Mouse (Mus musculus) MEL (cell line): ENCODE results near the gene Fzd5. TPM values are rescaled to one million over a fixed set of nuclear protein-coding genes. Genes with fewer than 3 reads are reported as not detected.

Experiments used
- DNase-seq: peaks from one replicate; pipeline ENCODE4 v3.0.0; 2011; ENCODE audit warnings: low read depth, low spot score
- H3K27ac ChIP-seq: 2 replicates; pipeline ENCODE4 v1.5.1; 2012; ENCODE audit warnings: low read depth, mild to moderate bottlenecking, control low read depth, low read length, moderate library complexity; ENCODE audit not compliant: control insufficient read depth
- H3K27me3 ChIP-seq, 2 experiments: fragments of 150-350 bp in 1 of 2; sonication (generic) in 1 of 2; 2 replicates each; pipeline ENCODE4 v1.6.1; 2012; ENCODE audit warnings: low read length in 2 of 2, mild to moderate bottlenecking in 2 of 2, improper control_type of control experiment in 1 of 2, moderate library complexity in 1 of 2; ENCODE audit not compliant: insufficient read depth in 2 of 2, control insufficient read depth in 1 of 2
- H3K36me3 ChIP-seq, 2 experiments: 2 replicates each; pipeline ENCODE4 v1.6.1; 2012 to 2014; ENCODE audit warnings: low read length in 2 of 2, improper control_type of control experiment in 1 of 2, inconsistent platforms in 1 of 2, mild to moderate bottlenecking in 1 of 2; ENCODE audit not compliant: insufficient read depth in 2 of 2, control insufficient read depth in 1 of 2
- H3K4me1 ChIP-seq, 2 experiments: fragments of 150-350 bp in 1 of 2; sonication (generic) in 1 of 2; 2 replicates each; pipeline ENCODE4 v1.6.1; 2012; ENCODE audit warnings: low read length in 2 of 2, improper control_type of control experiment in 1 of 2, mild to moderate bottlenecking in 1 of 2; ENCODE audit not compliant: insufficient read depth in 2 of 2, control insufficient read depth in 1 of 2
- H3K4me3 ChIP-seq, 2 experiments: fragments of 150-350 bp in 1 of 2; sonication (generic) in 1 of 2; 2 replicates each; pipeline ENCODE4 v1.5.1; 2012; ENCODE audit warnings: low read depth in 2 of 2, low read length in 2 of 2, mild to moderate bottlenecking in 2 of 2, moderate library complexity in 2 of 2, control low read depth in 1 of 2, improper control_type of control experiment in 1 of 2; ENCODE audit not compliant: control insufficient read depth in 1 of 2, insufficient read depth in 1 of 2
- H3K79me2 ChIP-seq: 2 replicates; pipeline ENCODE4 v1.6.1; 2012; ENCODE audit warnings: mild to moderate bottlenecking, low read length, moderate library complexity; ENCODE audit not compliant: control insufficient read depth, poor library complexity, insufficient read depth
- H3K9ac ChIP-seq: 2 replicates; pipeline ENCODE4 v1.6.1; 2012; ENCODE audit warnings: low read depth, mild to moderate bottlenecking, control low read depth, low read length, moderate library complexity; ENCODE audit not compliant: control insufficient read depth, poor library complexity, severe bottlenecking
- H3K9me3 ChIP-seq: fragments of 150-350 bp; sonication (generic); replicated peaks from 2 replicates; pipeline ENCODE4 v1.6.1; 2012; ENCODE audit warnings: mild to moderate bottlenecking, low read length, improper control_type of control experiment, moderate library complexity; ENCODE audit not compliant: insufficient read depth
- CHD1 ChIP-seq: IDR thresholded peaks from 2 replicates; pipeline ENCODE4 v1.6.1; 2012; ENCODE audit warnings: low read depth, mild to moderate bottlenecking, inconsistent platforms, low read length, improper control_type of control experiment
- CTCF ChIP-seq, 3 experiments: IDR thresholded peaks in 2 of 3; conservative IDR thresholded peaks in 1 of 3; 2 replicates each; pipeline ENCODE4 v1.5.1; 2011 to 2012; ENCODE audit warnings: low read length in 3 of 3, low read depth in 2 of 3, mild to moderate bottlenecking in 2 of 3, improper control_type of control experiment in 1 of 3, inconsistent platforms in 1 of 3, mixed read lengths in 1 of 3, moderate library complexity in 1 of 3; ENCODE audit not compliant: control insufficient read depth in 1 of 3, insufficient read depth in 1 of 3, poor library complexity in 1 of 3, severe bottlenecking in 1 of 3
- EP300 ChIP-seq, 2 experiments: IDR thresholded peaks; 2 replicates each; pipeline ENCODE4 v1.6.1; 2011; ENCODE audit warnings: improper control_type of control experiment in 2 of 2, low read length in 2 of 2, low read depth in 1 of 2, mild to moderate bottlenecking in 1 of 2
- GATA1 ChIP-seq: IDR thresholded peaks from 2 replicates; pipeline ENCODE4 v1.6.1; 2011; ENCODE audit warnings: low read depth, low read length, improper control_type of control experiment
- MYC ChIP-seq: IDR thresholded peaks from 2 replicates; pipeline ENCODE4 v1.6.1; 2011; ENCODE audit warnings: low read depth, mild to moderate bottlenecking, low read length, improper control_type of control experiment, moderate library complexity
- NRF1 ChIP-seq: IDR thresholded peaks from 2 replicates; pipeline ENCODE4 v1.6.1; 2014; ENCODE audit warnings: low read depth, mild to moderate bottlenecking, inconsistent platforms, low read length, improper control_type of control experiment, moderate library complexity; ENCODE audit not compliant: poor library complexity, insufficient read depth, severe bottlenecking
- POLR2AphosphoS2 ChIP-seq: IDR thresholded peaks from 2 replicates; pipeline ENCODE4 v1.6.1; 2011; ENCODE audit warnings: low read length, improper control_type of control experiment
- RAD21 ChIP-seq: IDR thresholded peaks from 2 replicates; pipeline ENCODE4 v1.6.1; 2011; ENCODE audit warnings: mild to moderate bottlenecking, low read depth, low read length, improper control_type of control experiment
- SIN3A ChIP-seq: IDR thresholded peaks from 2 replicates; pipeline ENCODE4 v1.6.1; 2012; ENCODE audit warnings: low read length, improper control_type of control experiment, inconsistent platforms
- SMC3 ChIP-seq: IDR thresholded peaks from 2 replicates; pipeline ENCODE4 v1.6.1; 2011; ENCODE audit warnings: low read depth, low read length, improper control_type of control experiment
- TAL1 ChIP-seq: IDR thresholded peaks from 2 replicates; pipeline ENCODE4 v1.6.1; 2012; ENCODE audit warnings: mild to moderate bottlenecking, inconsistent platforms, low read length, moderate library complexity, mixed read lengths
- TBP ChIP-seq: IDR thresholded peaks from 2 replicates; pipeline ENCODE4 v1.8.0; 2011; ENCODE audit warnings: low read depth, low read length, improper control_type of control experiment
- TCF12 ChIP-seq: IDR thresholded peaks from 2 replicates; pipeline ENCODE4 v1.6.1; 2014; ENCODE audit warnings: low read depth, mild to moderate bottlenecking, inconsistent platforms, low read length, improper control_type of control experiment, moderate library complexity
- UBTF ChIP-seq: IDR thresholded peaks from 2 replicates; pipeline ENCODE4 v1.6.1; 2012; ENCODE audit warnings: low read depth, mild to moderate bottlenecking, inconsistent platforms, low read length, improper control_type of control experiment, moderate library complexity, borderline replicate concordance; ENCODE audit not compliant: insufficient read depth
- USF1 ChIP-seq: IDR thresholded peaks from 2 replicates; pipeline ENCODE4 v1.6.1; 2014; ENCODE audit warnings: low read depth, mild to moderate bottlenecking, inconsistent platforms, low read length, improper control_type of control experiment, moderate library complexity
- ZC3H11A ChIP-seq: IDR thresholded peaks from 2 replicates; pipeline ENCODE4 v1.6.1; 2012; ENCODE audit warnings: low read depth, mild to moderate bottlenecking, inconsistent platforms, low read length, improper control_type of control experiment
- polyA plus RNA-seq, 2 experiments: library from polyadenylated mRNA; stranded (reverse) in 1 of 2; unstranded in 1 of 2; fragments of >175 nt in 1 of 2; fragments of >200 nt in 1 of 2; gene quantifications; 2 replicates each; pipeline versions ENCODE4 v1.2.1 to v1.2.4; 2012; ENCODE audit warnings: low replicate concordance in 2 of 2, low read depth in 1 of 2; ENCODE audit not compliant: insufficient read length in 2 of 2, insufficient read depth in 1 of 2, missing spikeins in 1 of 2
- total RNA-seq: library from RNA; depleted of rRNA; stranded (reverse); fragments of 300-350 nt; gene quantifications from 2 replicates; pipeline ENCODE4 v1.2.3, GENCODE M21; 2012

The Fzd5 gene
- total and polyA plus RNA-seq, 3 experiments = 1.4 to 2.9 TPM; not detected in 1

- H3K27me3 ChIP-seq = no peaks in the 10 kb centered on the region
- H3K27ac ChIP-seq = no peak overlapping the region
- no peaks in the 10 kb centered on the region for H3K79me2 ChIP-seq
- H3K9me3 ChIP-seq = no peaks in the 10 kb centered on the region
- DNase-seq = no peak
- no peak for TF ChIP-seq TBP
- TF ChIP-seq UBTF = no peak
- no peak for TF ChIP-seq USF1
- no peak for TF ChIP-seq NRF1
- TF ChIP-seq SMC3 = no peak
- H3K4me1 ChIP-seq = peaks cover 3 to 8% of the 10 kb centered on the region in 2 experiments
- no peak overlapping the region for H3K4me3 ChIP-seq
- peaks cover 0 to 13% of the 10 kb centered on the region in 2 experiments; a peak in 2 of 4 replicates for H3K36me3 ChIP-seq
- H3K9ac ChIP-seq = no peak overlapping the region
Measured at GRCm38 (mm10) chr1:64712006-64712760, 25.4 kb downstream of the Fzd5 start.

- H3K27ac ChIP-seq = no peak overlapping the region
- peaks cover 0 to 13% of the 10 kb centered on the region in 2 experiments; a peak in 2 of 4 replicates for H3K36me3 ChIP-seq
- no peaks in the 10 kb centered on the region for H3K79me2 ChIP-seq
- TF ChIP-seq POLR2AphosphoS2 = no peak
- TF ChIP-seq RAD21 = peak; percentile 68
- 0 out of 2 replicates have a peak, but pooled peaks have one; percentile 41 for TF ChIP-seq MYC
- TF ChIP-seq SMC3 = peak; percentile 75
- peak; percentile 63 for TF ChIP-seq ZC3H11A
- no peak for TF ChIP-seq CHD1
- TF ChIP-seq CTCF (IDR thresholded peaks at IDR 0.05 in 2 of 3, conservative IDR thresholded peaks at IDR 0.05 in 1 of 3; ENCODE audit: control insufficient read depth in 1 of 3, insufficient read depth in 1 of 3, low read depth in 2 of 3, low read length in 3 of 3, poor library complexity in 1 of 3, severe bottlenecking in 1 of 3) = peak; percentile 14 to 68 (median 58); a peak in 5 of 6 replicates
- TF ChIP-seq, all 39 proteins: peak for 5
- H3K27me3 ChIP-seq = no peaks in the 10 kb centered on the region
- peak; percentile 70 for DNase-seq
- peaks cover 0 to 7% of the 10 kb centered on the region in 2 experiments; a peak in 2 of 4 replicates for H3K4me1 ChIP-seq
- H3K9me3 ChIP-seq = no peaks in the 10 kb centered on the region
- H3K4me3 ChIP-seq = no peak overlapping the region
- no peak overlapping the region for H3K9ac ChIP-seq
Measured at GRCm38 (mm10) chr1:64709891-64710290, 27.7 kb downstream of the Fzd5 start.

- Histone ChIP-seq H3K36me3 (peaks cover 0 to 11% of the 10 kb centered on the region in 2 experiments; a peak in 2 of 4 replicates), H3K9me3 (no peaks in the 10 kb centered on the region), H3K27ac (no peak overlapping the region), H3K4me1 (peaks cover 0 to 7% of the 10 kb centered on the region in 2 experiments; a peak in 1 of 4 replicates)
- 0 out of 2 replicates have a peak, but pooled peaks have one; percentile 11 for TF ChIP-seq SIN3A
- peak; percentile 11; the same call in 1 of the 2 replicates for TF ChIP-seq TAL1
- TF ChIP-seq TCF12 = peak; percentile 76
- no peak for TF ChIP-seq RAD21
- TF ChIP-seq EP300 (IDR thresholded peaks at IDR 0.05; ENCODE audit: low read depth in 1 of 2, low read length in 2 of 2) = peak; percentile 24 to 57; a peak in 1 of 4 replicates
- peak; percentile 53; the same call in 1 of the 2 replicates for TF ChIP-seq GATA1
- TF ChIP-seq, all 39 proteins: peak for 5
- H3K9ac ChIP-seq = no peak overlapping the region
- no peaks in the 10 kb centered on the region for H3K79me2 ChIP-seq
- no peaks in the 10 kb centered on the region for H3K27me3 ChIP-seq
- H3K4me3 ChIP-seq = no peak overlapping the region
- peak; percentile 20 for DNase-seq
Measured at GRCm38 (mm10) chr1:64706610-64707009, 30.9 kb downstream of the Fzd5 start.
